ENCODE assay signal across 16 mouse cellular contexts in genomic region chr7:132298412-132298990, GRCm38 (mm10).
"Had no signal": no experiment of that assay in that cellular context is flagged by ENCODE, and none has a peak within 500 bp of the region (broad histone marks: within the 10 kb centered on the region; RNA-seq: fewer than 3 reads in every experiment).

No protein-coding gene starts in this region.

- DNase-seq: kidney, adult 9 months; left cerebral cortex, postnatal 4 days; lung, embryonic 14.5 days; lung, postnatal 10 days; retina, postnatal 1 day; right cerebral cortex, postnatal 4 days; spleen, adult 18-20 months; thymus, adult 2 months; thymus, postnatal 25 days had no signal

- H3K4me1 ChIP-seq: megakaryocyte, embryonic 14.5 days; midbrain, embryonic 15.5 days had no signal

- H3K9me3 ChIP-seq: intestine, embryonic 15.5 days; liver, embryonic 15.5 days; midbrain, embryonic 15.5 days had no signal

- ATAC-seq: midbrain, embryonic 15.5 days had no signal

- H3K4me3 ChIP-seq: intestine, embryonic 15.5 days; liver, embryonic 15.5 days; megakaryocyte, embryonic 14.5 days; midbrain, embryonic 15.5 days had no signal

- H3K36me3 ChIP-seq: intestine, embryonic 15.5 days; liver, embryonic 15.5 days; midbrain, embryonic 15.5 days had no signal

- H3K9ac ChIP-seq: intestine, embryonic 15.5 days; liver, embryonic 15.5 days; lung, embryonic 14.5 days; midbrain, embryonic 15.5 days had no signal

- H3K27ac ChIP-seq: liver, embryonic 15.5 days; macrophage; midbrain, embryonic 15.5 days had no signal

- H3K4me2 ChIP-seq: intestine, embryonic 15.5 days; liver, embryonic 11.5 days; liver, embryonic 15.5 days; lung, embryonic 14.5 days; midbrain, embryonic 11.5 days; midbrain, embryonic 15.5 days had no signal

- H3K27me3 ChIP-seq: intestine, embryonic 15.5 days; liver, embryonic 15.5 days; midbrain, embryonic 15.5 days had no signal
